Mouse (Mus musculus) small intestine, adult 2 months (tissue): ENCODE results near the gene Ebf1. TPM values are rescaled to one million over a fixed set of nuclear protein-coding genes. Genes with fewer than 3 reads are reported as not detected.

Source experiments
- H3K27ac ChIP-seq: fragments of 200-500 bp; 2 replicates; pipeline ENCODE4 v1.5.1; 2012; ENCODE audit warnings: low read depth, low read length, control low read depth, inconsistent platforms; ENCODE audit not compliant: insufficient read depth
- H3K27me3 ChIP-seq: fragments of 200-500 bp; 2 replicates; pipeline ENCODE4 v1.6.1; 2012; ENCODE audit warnings: mild to moderate bottlenecking, moderate library complexity, low read length, inconsistent platforms; ENCODE audit not compliant: control insufficient read depth, insufficient read depth
- H3K36me3 ChIP-seq: fragments of 200-500 bp; 2 replicates; pipeline ENCODE4 v1.6.1; 2012; ENCODE audit warnings: mild to moderate bottlenecking, low read length, control low read depth, inconsistent platforms; ENCODE audit not compliant: control insufficient read depth, insufficient read depth
- H3K4me1 ChIP-seq: fragments of 200-500 bp; 2 replicates; pipeline ENCODE4 v1.6.1; 2012; ENCODE audit warnings: low read length, inconsistent platforms, mixed read lengths; ENCODE audit not compliant: control insufficient read depth, insufficient read depth, insufficient read length
- H3K4me3 ChIP-seq: fragments of 200-500 bp; 2 replicates; pipeline ENCODE4 v1.5.1; 2012; ENCODE audit warnings: low read depth, mild to moderate bottlenecking, control low read depth, inconsistent platforms, low read length, moderate library complexity
- CTCF ChIP-seq: fragments of 200-500 bp; IDR thresholded peaks from 2 replicates; pipeline ENCODE4 v1.5.1; 2012; ENCODE audit warnings: low read depth, mild to moderate bottlenecking, control low read depth, inconsistent platforms, low read length, moderate library complexity, mixed read lengths; ENCODE audit not compliant: insufficient replicate concordance, insufficient read length; ENCODE audit errors: extremely low read depth
- POLR2A ChIP-seq: fragments of 200-500 bp; IDR thresholded peaks from 2 replicates; pipeline ENCODE4 v1.6.1; 2012; ENCODE audit warnings: low read depth, mild to moderate bottlenecking, control low read depth, inconsistent platforms, low read length, moderate library complexity
- WGBS: fragments of 180-500 bp; shearing (Covaris S2); methylation state at CpG from one replicate; pipeline ENCODE4 v1.1.7; 2018; 5-methylcytosine and 5-hydroxymethylcytosine counted together
- polyA plus RNA-seq: library from polyadenylated mRNA; depleted of rRNA; stranded (reverse); fragments of >200 nt; gene quantifications from 2 replicates; pipeline ENCODE4 v1.2.3, GENCODE M21; 2012

Gene Ebf1
- polyA plus RNA-seq, 1 experiment, result 2.5 TPM

GRCm38 (mm10) chr11:44716928-44717327 lies 99.8 kb downstream of the Ebf1 start:
- Histone ChIP-seq H3K4me1 (no peaks in the 10 kb centered on the region), H3K4me3 (no peak overlapping the region), H3K36me3 (no peaks in the 10 kb centered on the region), H3K27me3 (no peaks in the 10 kb centered on the region), H3K27ac (no peak overlapping the region)
- TF ChIP-seq POLR2A (no peak), CTCF (no peak)
- 56% methylated on average over 6 of the region's 6 CpGs for WGBS

GRCm38 (mm10) chr11:44717636-44718035 lies 100.5 kb downstream of the Ebf1 start:
- Histone ChIP-seq H3K27me3 (no peaks in the 10 kb centered on the region), H3K36me3 (no peaks in the 10 kb centered on the region), H3K27ac (no peak overlapping the region), H3K4me3 (no peak overlapping the region), H3K4me1 (no peaks in the 10 kb centered on the region)
- 53% methylated on average over 7 of the region's 7 CpGs for WGBS
- TF ChIP-seq POLR2A (no peak), CTCF (no peak)

GRCm38 (mm10) chr11:44721976-44722375 lies 104.9 kb downstream of the Ebf1 start:
- no peaks in the 10 kb centered on the region for H3K27me3 ChIP-seq
- H3K27ac ChIP-seq, result no peak overlapping the region
- no peaks in the 10 kb centered on the region for H3K4me1 ChIP-seq
- WGBS, result 84% methylated on average over 4 of the region's 4 CpGs
- H3K4me3 ChIP-seq, result no peak overlapping the region
- TF ChIP-seq POLR2A, result no peak
- TF ChIP-seq CTCF, result no peak
- H3K36me3 ChIP-seq, result no peaks in the 10 kb centered on the region

GRCm38 (mm10) chr11:44723950-44724502 lies 106.9 kb downstream of the Ebf1 start:
- Histone ChIP-seq H3K27ac (no peak overlapping the region), H3K36me3 (no peaks in the 10 kb centered on the region), H3K27me3 (no peaks in the 10 kb centered on the region), H3K4me1 (no peaks in the 10 kb centered on the region), H3K4me3 (no peak overlapping the region)
- WGBS, result 78% methylated on average over 6 of the region's 6 CpGs
- TF ChIP-seq CTCF, result no peak
- TF ChIP-seq POLR2A, result no peak

- 76% methylated on average over 5 of the region's 5 CpGs for WGBS
- no peaks in the 10 kb centered on the region for H3K4me1 ChIP-seq
- no peaks in the 10 kb centered on the region for H3K27me3 ChIP-seq
- H3K36me3 ChIP-seq, result no peaks in the 10 kb centered on the region
- H3K4me3 ChIP-seq, result no peak overlapping the region
- no peak overlapping the region for H3K27ac ChIP-seq
- TF ChIP-seq CTCF, result no peak
- TF ChIP-seq POLR2A, result no peak
These were observed 108.6 kb downstream of the Ebf1 start for GRCm38 (mm10) chr11:44725732-44726131.

- Histone ChIP-seq H3K27ac (no peak overlapping the region), H3K4me3 (no peak overlapping the region), H3K27me3 (no peaks in the 10 kb centered on the region), H3K4me1 (no peaks in the 10 kb centered on the region), H3K36me3 (no peaks in the 10 kb centered on the region)
- TF ChIP-seq CTCF (no peak), POLR2A (no peak)
- WGBS, result 73% methylated on average over 3 of the region's 3 CpGs
These were observed 110.3 kb downstream of the Ebf1 start for GRCm38 (mm10) chr11:44727376-44727775.

GRCm38 (mm10) chr11:44727821-44728220 lies 110.7 kb downstream of the Ebf1 start:
- no peaks in the 10 kb centered on the region for H3K4me1 ChIP-seq
- H3K4me3 ChIP-seq, result no peak overlapping the region
- H3K27ac ChIP-seq, result no peak overlapping the region
- no peaks in the 10 kb centered on the region for H3K36me3 ChIP-seq
- 88% methylated on average over 2 of the region's 2 CpGs for WGBS
- TF ChIP-seq CTCF (no peak), POLR2A (no peak)
- H3K27me3 ChIP-seq, result no peaks in the 10 kb centered on the region
